Mouse (Mus musculus) adrenal gland, adult 18-20 months (tissue): ENCODE results near the gene Atxn3. TPM values are rescaled to one million over a fixed set of nuclear protein-coding genes. Genes with fewer than 3 reads are reported as not detected.

Experiments
- DNase-seq, 2 experiments: peaks; one replicate each; pipeline ENCODE4 v3.0.0; 2021 to 2022; ENCODE audit warnings: low spot score in 2 of 2
- long read RNA-seq, 2 experiments: library from polyadenylated mRNA; stranded (forward); transcript quantifications; one replicate each; pipeline ENCODE4 v2.0.0; 2021
- total RNA-seq, 2 experiments: library from RNA; stranded (reverse); gene quantifications; 1 replicate in 1 of 2; 2 replicates in 1 of 2; pipeline ENCODE4 v1.2.3; 2021

Atxn3 gene
- total RNA-seq: 10 to 100 TPM; 15.1 to 18.4 TPM
- long read RNA-seq, experiment 1, full-length matches to known transcripts: 1 of 4 reads
- long read RNA-seq, experiment 1, partial matches to known transcripts: 0 of 4 reads
- long read RNA-seq, experiment 1, other reads (novel, unspliced or antisense): 3 of 4 reads
- long read RNA-seq, experiment 2, full-length matches to known transcripts: 8 of 13 reads
- long read RNA-seq, experiment 2, partial matches to known transcripts: 0 of 13 reads
- long read RNA-seq, experiment 2, other reads (novel, unspliced or antisense): 5 of 13 reads

- DNase-seq: peak; percentile 95 to 97
Measured at GRCm38 (mm10) chr12:101957942-101958544, at the start of gene Atxn3. TSS of gene Atxn3 (minus strand) at chr12:101958246.

DNA sequence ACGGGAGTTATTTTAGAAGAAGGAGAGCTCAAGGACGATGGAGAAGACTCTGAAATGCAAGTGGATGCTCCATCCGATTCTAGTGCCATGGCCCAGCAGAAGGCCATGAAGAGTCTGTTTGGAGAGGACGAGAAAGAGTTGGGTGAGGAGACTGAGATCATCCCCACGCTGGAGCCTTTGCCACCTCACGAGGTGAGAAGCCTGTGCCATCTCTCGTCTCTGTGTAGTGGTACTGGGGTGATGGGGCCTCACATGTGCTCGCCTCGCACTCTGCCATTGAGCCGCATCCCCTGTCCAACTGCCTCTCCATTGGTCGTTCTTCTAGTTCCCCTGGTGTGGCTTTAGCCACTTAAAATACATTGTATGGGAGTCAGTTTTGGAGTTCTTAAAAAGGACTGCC lies 42.7 kb upstream of the Atxn3 start:
- no peak for DNase-seq

DNA sequence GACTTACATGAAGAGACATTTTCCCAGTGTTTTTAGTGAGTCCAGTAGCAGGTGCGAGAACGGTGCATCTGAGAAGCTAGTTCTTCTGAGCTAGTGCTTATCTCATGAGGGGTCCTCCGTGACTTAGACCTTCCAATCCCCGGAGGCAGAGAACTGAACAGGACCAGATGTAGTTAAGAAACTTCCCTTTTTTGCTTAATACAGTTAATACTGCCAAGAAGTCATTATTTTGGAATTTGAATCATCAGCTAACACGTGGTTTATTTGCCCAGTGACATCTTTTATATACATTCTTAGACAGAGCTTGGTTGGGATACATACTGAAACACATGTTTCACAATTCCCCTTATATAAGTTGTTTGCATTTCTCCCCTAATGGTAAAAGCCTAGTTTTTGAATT lies 40.9 kb upstream of the Atxn3 start:
- DNase-seq: no peak

- DNase-seq: no peak
Measured at GRCm38 (mm10) chr12:101994576-101995467, 36.8 kb upstream of the Atxn3 start.

DNA sequence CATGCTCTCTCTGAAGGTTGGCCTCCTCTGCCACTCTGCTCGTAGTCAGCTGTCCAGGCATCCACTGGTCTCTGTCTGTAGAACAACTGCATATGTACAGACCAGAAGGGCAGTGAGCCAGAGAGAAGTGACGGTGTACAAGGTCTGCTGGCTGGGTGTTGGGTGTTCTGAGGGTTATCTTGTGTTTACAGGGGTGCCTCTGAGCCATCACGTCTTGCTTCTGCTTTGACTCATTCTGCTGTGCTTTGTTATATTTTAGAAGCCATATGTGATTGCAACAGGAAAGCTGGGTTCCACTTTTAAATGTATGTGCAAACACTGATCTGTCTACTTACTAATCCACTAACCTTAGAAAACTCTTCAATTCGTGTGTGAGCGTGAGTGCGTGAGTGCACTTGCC lies 29.6 kb upstream of the Atxn3 start:
- DNase-seq: no peak

DNA sequence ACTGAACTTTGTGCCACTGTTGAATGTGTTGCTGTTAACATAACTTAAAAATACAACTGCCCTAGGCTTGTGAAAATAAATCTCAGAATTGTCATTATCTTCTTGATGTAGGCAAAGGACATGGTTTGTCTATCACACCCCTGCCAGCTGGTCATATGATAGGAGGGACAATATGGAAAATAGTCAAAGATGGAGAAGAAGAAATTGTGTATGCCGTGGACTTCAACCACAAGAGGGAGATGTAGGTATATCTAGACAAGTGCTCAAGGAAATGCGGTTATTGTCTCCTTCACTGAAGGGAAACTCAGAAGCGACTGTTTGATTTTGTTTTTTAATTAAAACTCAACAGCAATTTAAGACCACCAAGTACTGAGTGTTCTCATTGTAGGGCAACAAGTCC lies 27.1 kb upstream of the Atxn3 start:
- no peak for DNase-seq

DNA sequence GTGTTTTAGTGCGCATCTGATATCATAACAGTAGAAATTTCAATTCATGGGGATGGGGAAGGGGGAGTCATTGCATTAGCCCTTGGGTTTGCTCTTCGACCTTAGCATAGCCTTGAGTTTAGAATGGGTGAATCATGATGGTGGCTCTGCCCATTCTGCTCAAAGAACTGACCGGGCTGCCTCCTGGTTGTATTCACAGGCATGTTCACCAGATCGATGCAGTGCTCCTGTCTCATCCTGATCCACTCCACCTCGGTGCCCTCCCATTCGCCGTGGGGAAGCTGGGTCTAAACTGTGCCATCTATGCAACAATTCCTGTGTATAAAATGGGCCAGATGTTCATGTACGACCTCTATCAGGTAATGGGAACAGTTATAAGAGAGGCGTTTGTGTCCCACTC lies 24.9 kb upstream of the Atxn3 start:
- DNase-seq: no peak

GRCm38 (mm10) chr12:101981559-101981958 lies 23.5 kb upstream of the Atxn3 start:
- DNase-seq: no peak

DNA sequence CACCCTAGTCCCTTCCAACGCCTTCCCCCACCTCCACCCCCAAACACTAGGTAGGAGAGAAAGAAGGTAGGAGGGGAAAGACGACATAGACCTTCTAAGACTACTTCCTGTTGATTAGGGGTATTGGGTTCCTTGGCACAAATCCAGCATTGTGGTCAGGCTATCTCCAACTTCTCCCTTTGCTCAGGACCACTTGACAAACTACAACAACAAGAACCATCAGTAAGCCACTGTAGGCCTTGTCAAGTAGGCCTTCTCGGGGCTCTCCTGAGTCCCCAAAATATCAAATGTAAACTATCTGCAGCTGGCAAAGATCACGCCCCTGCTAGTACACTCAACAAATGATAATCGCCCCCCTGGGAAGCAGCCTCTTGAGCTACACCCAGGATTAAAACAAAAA lies 22.2 kb upstream of the Atxn3 start:
- no peak for DNase-seq

DNA sequence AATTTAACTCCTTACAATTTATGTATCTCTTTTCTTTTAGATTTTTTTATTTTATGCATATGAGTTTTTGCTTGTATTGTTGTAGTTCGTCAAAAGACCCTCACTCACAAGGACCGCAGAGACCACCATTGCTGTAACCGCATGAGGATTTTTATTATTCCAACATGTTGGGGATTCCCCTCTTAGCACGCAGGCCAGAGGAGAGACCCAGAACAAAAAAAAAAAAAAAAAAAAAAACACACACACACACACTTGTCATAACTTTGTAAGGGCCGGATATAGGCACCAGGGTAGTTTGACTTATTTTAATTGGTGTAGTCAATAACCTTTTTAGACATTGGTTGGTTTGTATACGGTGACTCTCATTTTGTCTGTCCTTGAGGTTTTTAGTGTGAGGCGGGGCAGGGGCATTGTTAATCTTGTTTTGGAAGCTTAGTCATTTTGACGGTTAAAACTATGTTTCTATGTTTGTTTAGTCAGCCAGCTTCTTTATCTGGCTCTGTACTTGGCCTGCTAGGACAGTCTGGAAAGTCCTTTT lies 21.2 kb upstream of the Atxn3 start:
- no peak for DNase-seq

GRCm38 (mm10) chr12:101978588-101978987 lies 20.5 kb upstream of the Atxn3 start:
- no peak for DNase-seq

GRCm38 (mm10) chr12:101978162-101978561 lies 20.1 kb upstream of the Atxn3 start:
- DNase-seq: no peak

DNA sequence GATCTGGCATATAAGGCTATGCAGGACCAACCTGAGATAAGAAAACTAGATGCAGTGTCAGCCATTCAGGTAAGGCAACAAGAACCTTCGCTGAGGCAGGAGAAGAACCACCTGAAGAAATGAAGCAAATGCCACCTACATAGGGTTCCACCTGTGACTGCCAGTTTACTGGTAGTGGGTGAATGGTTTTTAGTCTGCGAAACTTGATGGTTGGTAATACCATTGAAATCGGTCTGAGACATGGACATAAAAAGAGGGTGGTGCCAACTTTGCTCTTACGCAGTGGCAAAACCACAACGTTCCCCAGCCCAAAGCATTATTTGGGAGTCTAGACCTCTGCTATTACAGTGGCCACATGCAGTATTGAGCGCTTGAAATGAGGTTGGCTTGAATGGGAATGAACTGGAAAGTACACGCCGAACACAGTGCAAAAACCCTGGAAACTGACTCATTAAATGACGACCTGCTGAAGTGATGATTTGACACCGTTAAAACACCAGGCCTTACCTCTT lies 19.4 kb upstream of the Atxn3 start:
- no peak for DNase-seq

GRCm38 (mm10) chr12:101976651-101977403 lies 18.8 kb upstream of the Atxn3 start:
- DNase-seq: no peak

DNA sequence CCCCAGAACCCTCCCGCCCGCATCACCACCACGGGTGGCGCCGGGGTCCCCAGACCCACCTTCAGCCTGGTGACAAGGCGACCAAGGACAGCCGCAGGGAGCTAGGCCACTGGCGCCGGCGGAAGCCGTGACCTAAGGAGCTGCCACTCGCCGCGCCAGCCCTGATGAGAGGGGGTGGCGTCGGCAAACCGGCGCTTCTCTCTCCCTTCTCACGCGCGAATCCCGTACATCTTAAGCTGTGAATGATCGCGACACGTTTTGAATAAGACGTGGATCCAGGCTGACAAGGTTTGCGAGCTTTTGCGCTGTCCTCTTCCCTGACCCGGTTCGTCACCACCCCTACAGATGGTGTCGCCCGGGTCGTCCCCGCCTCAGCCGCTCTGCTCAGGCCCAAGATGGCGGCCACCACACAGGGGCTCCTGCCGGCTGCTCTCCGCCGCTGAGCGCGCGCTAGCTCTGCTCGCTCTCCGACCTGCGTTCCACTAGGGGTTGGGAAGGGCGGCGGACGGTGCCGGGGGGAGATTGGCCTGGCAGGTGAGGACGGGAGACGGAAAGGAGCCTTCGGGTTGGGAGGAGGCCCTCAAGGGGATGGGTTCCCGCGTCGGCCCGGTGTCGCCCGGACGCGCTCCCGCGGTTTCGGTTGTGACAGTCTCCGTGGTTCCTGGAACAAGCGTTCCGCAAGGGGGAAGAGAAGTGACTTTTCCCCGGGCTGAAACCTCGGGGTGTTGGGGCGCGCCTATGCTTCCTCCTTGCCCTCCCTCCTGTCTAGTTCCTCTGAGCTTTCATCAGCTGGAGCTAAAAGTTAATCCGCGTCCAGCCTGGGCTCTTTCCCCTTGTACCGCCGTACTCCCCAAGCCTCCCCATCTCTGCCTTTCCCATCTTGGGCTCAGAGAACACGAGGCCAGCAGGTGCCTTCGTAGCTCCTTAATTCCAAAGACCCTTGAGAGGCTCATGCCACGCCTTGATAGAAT lies 17.8 kb upstream of the Atxn3 start, which contains the start of gene Cpsf2:
Gene Cpsf2, plus strand, starts transcription at position 388 of the 971 bp plus-strand sequence.
- DNase-seq: peak; percentile 77 to 84

DNA sequence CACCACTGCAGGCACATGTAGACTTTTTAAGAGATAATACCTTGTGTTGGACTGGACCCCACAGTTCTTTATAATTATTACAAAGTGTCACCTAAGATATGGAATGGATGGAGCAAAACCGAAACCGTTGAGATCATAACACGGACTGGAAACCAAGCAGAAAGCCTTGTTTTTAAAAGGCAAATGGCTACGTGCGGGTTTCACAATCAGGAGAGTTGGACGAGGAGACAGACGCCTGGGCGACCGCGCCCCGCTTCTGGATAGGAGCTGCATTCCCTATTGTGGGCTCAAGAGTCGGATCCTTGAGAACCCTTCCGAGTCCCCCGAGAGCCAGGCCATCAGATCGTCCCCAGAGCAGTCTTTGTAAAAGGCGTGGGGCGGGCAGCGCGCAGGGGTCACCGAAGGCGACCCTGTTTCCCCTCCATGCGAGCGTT lies 17.1 kb upstream of the Atxn3 start:
- no peak for DNase-seq

DNA sequence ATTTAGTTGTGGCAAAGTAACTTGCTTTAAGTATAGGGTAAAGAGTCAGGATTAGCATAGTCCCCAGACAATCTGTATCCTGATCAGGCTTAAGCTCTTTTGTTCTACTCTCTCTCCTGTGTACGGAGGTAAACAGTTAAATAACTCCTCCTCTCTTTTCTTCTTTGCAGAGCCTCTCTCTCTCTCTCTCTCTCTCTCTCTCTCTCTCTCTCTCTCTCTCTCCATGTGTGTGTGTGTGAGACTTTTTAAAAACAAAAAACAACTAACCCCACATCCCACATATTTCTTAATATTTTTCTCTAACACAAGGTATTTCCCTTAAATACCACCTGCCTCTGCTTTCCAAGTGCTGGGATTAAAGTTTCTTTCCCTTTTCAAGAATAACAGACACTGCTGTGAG lies 16.5 kb upstream of the Atxn3 start:
- no peak for DNase-seq

DNA sequence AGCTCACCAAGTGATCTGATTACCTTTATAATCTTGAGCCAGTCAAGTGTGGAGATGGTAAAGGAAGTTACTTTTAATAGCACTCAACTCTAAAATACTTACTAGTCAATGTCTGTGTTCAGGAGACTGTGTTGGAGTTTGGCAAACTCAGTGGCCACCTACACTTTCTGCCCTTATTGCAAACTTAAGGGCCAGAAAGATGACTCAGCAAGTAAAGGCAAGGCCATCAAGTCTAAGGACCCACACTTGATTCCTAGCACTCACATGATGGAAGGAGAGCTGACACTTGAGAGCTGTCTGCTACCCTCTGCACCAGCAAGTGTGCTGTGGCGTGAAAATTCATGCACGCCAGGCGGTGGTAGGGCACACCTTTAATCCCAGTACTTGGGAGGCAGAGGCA lies 14.2 kb upstream of the Atxn3 start:
- DNase-seq: no peak

DNA sequence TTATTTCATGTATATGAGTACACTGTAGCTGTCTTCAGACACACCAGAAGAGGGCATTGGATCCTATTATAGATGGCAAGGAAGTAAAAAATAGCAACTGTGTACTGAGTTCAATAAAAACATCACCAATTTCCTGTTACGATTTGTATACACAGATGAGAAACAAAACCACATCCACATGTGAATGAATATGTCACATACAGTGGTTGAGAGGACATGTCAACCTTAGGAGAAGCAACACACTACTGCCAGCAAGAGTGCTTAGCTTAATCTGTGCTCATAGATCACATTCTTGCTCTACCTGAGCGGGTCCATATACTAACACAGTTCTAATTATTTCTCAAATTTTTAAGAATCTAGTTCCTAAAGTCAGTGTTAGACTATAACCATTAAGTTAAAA lies 13.3 kb upstream of the Atxn3 start:
- no peak for DNase-seq
